Mouse (Mus musculus): ENCODE measurements at regions not wholly inside any gene's neighbourhood (a gene's known extent, or its start where the extent isn't known, plus 50 kb on each side); places are given as distances from the start of the nearest gene placed in this dataset.

- no peak for DNase-seq (ENCODE audit: low read depth, low spot score)
- H3K4me3 ChIP-seq (ENCODE audit: control insufficient read depth in 1 of 2, insufficient read depth in 1 of 2, low read depth in 2 of 2, low read length in 2 of 2) = no peak overlapping the region
- no peaks in the 10 kb centered on the region for H3K4me1 ChIP-seq (ENCODE audit: control insufficient read depth in 1 of 2, insufficient read depth in 2 of 2, low read length in 2 of 2)
- no peak overlapping the region for H3K9ac ChIP-seq (ENCODE audit: control insufficient read depth, low read depth, low read length, poor library complexity, severe bottlenecking)
- H3K27me3 ChIP-seq (ENCODE audit: control insufficient read depth in 1 of 2, insufficient read depth in 2 of 2, low read length in 2 of 2) = no peaks in the 10 kb centered on the region; a peak in 2 of 4 replicates
- no peak overlapping the region for H3K27ac ChIP-seq (ENCODE audit: control insufficient read depth, low read depth, low read length)
- H3K36me3 ChIP-seq (ENCODE audit: control insufficient read depth in 1 of 2, insufficient read depth in 2 of 2, low read length in 2 of 2) = no peaks in the 10 kb centered on the region
- no peak for TF ChIP-seq ZMIZ1 (IDR thresholded peaks at IDR 0.05; ENCODE audit: low read depth, low read length)
- TF ChIP-seq USF2 (IDR thresholded peaks at IDR 0.05; ENCODE audit: borderline replicate concordance in 1 of 2, insufficient read depth in 1 of 2, low read depth in 1 of 2, low read length in 2 of 2) = no peak
- TF ChIP-seq USF1 (IDR thresholded peaks at IDR 0.05; ENCODE audit: low read depth, low read length) = no peak
- no peak for TF ChIP-seq NRF1 (IDR thresholded peaks at IDR 0.05; ENCODE audit: insufficient read depth, low read depth, low read length, poor library complexity, severe bottlenecking)
- no peaks in the 10 kb centered on the region for H3K79me2 ChIP-seq (ENCODE audit: control insufficient read depth, insufficient read depth, low read length, poor library complexity)
- no peaks in the 10 kb centered on the region for H3K9me3 ChIP-seq (replicated peaks; ENCODE audit: insufficient read depth, low read length)
Measured at GRCm38 (mm10) chr3:136583937-136584336, 86.0 kb upstream of the Ppp3ca start.

DNA sequence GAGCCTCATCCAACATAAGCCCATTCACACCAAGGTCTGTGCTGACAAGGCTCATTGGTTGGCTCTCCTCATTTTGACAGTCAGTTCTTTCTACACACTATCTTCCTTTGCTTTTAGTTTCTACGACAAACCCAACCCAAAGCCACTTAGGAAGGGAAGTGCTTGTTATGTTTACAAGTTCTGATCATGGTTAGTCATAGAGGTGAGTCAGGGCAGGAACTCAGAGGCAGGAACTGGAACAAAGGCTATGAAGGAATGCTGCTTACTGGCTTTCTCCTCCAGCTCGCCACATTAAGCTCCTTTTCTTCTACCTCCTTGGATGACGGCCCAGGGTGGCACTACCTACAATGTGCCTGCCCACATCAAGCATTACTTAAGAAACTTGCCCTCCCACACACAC is 91.9 kb upstream of the Ppp3ca start:
- Histone ChIP-seq H3K4me3 (ENCODE audit: control insufficient read depth in 1 of 2, insufficient read depth in 1 of 2, low read depth in 2 of 2, low read length in 2 of 2) (no peak overlapping the region), H3K9me3 (replicated peaks; ENCODE audit: insufficient read depth, low read length) (no peaks in the 10 kb centered on the region), H3K4me1 (ENCODE audit: control insufficient read depth in 1 of 2, insufficient read depth in 2 of 2, low read length in 2 of 2) (no peaks in the 10 kb centered on the region), H3K27ac (ENCODE audit: control insufficient read depth, low read depth, low read length) (no peak overlapping the region), H3K79me2 (ENCODE audit: control insufficient read depth, insufficient read depth, low read length, poor library complexity) (no peaks in the 10 kb centered on the region), H3K27me3 (ENCODE audit: control insufficient read depth in 1 of 2, insufficient read depth in 2 of 2, low read length in 2 of 2) (no peaks in the 10 kb centered on the region), H3K36me3 (ENCODE audit: control insufficient read depth in 1 of 2, insufficient read depth in 2 of 2, low read length in 2 of 2) (no peaks in the 10 kb centered on the region), H3K9ac (ENCODE audit: control insufficient read depth, low read depth, low read length, poor library complexity, severe bottlenecking) (no peak overlapping the region)
- DNase-seq (ENCODE audit: low read depth, low spot score) = no peak
- TF ChIP-seq NRF1 (IDR thresholded peaks at IDR 0.05; ENCODE audit: insufficient read depth, low read depth, low read length, poor library complexity, severe bottlenecking) (no peak), NELFE (IDR thresholded peaks at IDR 0.05; ENCODE audit: low read depth, low read length) (no peak), ETS1 (IDR thresholded peaks at IDR 0.05; ENCODE audit: low read depth, low read length) (no peak), TCF12 (IDR thresholded peaks at IDR 0.05; ENCODE audit: low read depth, low read length) (no peak), USF2 (IDR thresholded peaks at IDR 0.05; ENCODE audit: borderline replicate concordance in 1 of 2, insufficient read depth in 1 of 2, low read depth in 1 of 2, low read length in 2 of 2) (no peak), BHLHE40 (IDR thresholded peaks at IDR 0.05; ENCODE audit: borderline replicate concordance, low read depth, low read length) (no peak), E2F4 (IDR thresholded peaks at IDR 0.05; ENCODE audit: borderline replicate concordance, low read depth, low read length) (no peak)

- DNase-seq (ENCODE audit: low read depth, low spot score) = no peak
- TF ChIP-seq MEF2A (IDR thresholded peaks at IDR 0.05; ENCODE audit: extremely low read depth, insufficient replicate concordance, low read depth, low read length, poor library complexity, severe bottlenecking) = no peak
- no peak for TF ChIP-seq RCOR1 (IDR thresholded peaks at IDR 0.05; ENCODE audit: low read depth, low read length)
- no peak for TF ChIP-seq TBP (IDR thresholded peaks at IDR 0.05; ENCODE audit: low read depth, low read length)
- TF ChIP-seq USF2 (IDR thresholded peaks at IDR 0.05; ENCODE audit: borderline replicate concordance in 1 of 2, insufficient read depth in 1 of 2, low read depth in 1 of 2, low read length in 2 of 2) = no peak
- TF ChIP-seq POLR2A (IDR thresholded peaks at IDR 0.05; ENCODE audit: control insufficient read depth in 1 of 2, insufficient read depth in 1 of 2, low read depth in 1 of 2, low read length in 2 of 2, poor library complexity in 1 of 2) = no peak
- no peak for TF ChIP-seq ZKSCAN1 (IDR thresholded peaks at IDR 0.05; ENCODE audit: low read depth, low read length)
- TF ChIP-seq MXI1 (IDR thresholded peaks at IDR 0.05; ENCODE audit: low read depth, low read length) = no peak
- no peak for TF ChIP-seq NELFE (IDR thresholded peaks at IDR 0.05; ENCODE audit: low read depth, low read length)
- TF ChIP-seq ZMIZ1 (IDR thresholded peaks at IDR 0.05; ENCODE audit: low read depth, low read length) = no peak
- no peak for TF ChIP-seq MAX (IDR thresholded peaks at IDR 0.05; ENCODE audit: low read length)
- no peak for TF ChIP-seq SIN3A (IDR thresholded peaks at IDR 0.05; ENCODE audit: low read length)
- no peak for TF ChIP-seq KAT2A (conservative IDR thresholded peaks at IDR 0.05; ENCODE audit: low read depth, low read length)
- no peak for TF ChIP-seq RAD21 (IDR thresholded peaks at IDR 0.05; ENCODE audit: low read depth, low read length)
- TF ChIP-seq TAL1 (IDR thresholded peaks at IDR 0.05; ENCODE audit: low read length) = no peak
- Histone ChIP-seq H3K27ac (ENCODE audit: control insufficient read depth, low read depth, low read length) (no peak overlapping the region), H3K36me3 (ENCODE audit: control insufficient read depth in 1 of 2, insufficient read depth in 2 of 2, low read length in 2 of 2) (no peaks in the 10 kb centered on the region), H3K27me3 (ENCODE audit: control insufficient read depth in 1 of 2, insufficient read depth in 2 of 2, low read length in 2 of 2) (no peaks in the 10 kb centered on the region), H3K4me3 (ENCODE audit: control insufficient read depth in 1 of 2, insufficient read depth in 1 of 2, low read depth in 2 of 2, low read length in 2 of 2) (no peak overlapping the region), H3K4me1 (ENCODE audit: control insufficient read depth in 1 of 2, insufficient read depth in 2 of 2, low read length in 2 of 2) (no peaks in the 10 kb centered on the region), H3K79me2 (ENCODE audit: control insufficient read depth, insufficient read depth, low read length, poor library complexity) (no peaks in the 10 kb centered on the region), H3K9me3 (replicated peaks; ENCODE audit: insufficient read depth, low read length) (no peaks in the 10 kb centered on the region), H3K9ac (ENCODE audit: control insufficient read depth, low read depth, low read length, poor library complexity, severe bottlenecking) (no peak overlapping the region)
Measured at GRCm38 (mm10) chr3:136570517-136570916, 99.4 kb upstream of the Ppp3ca start.
